Mouse (Mus musculus): ENCODE results near the gene D430019H16Rik.

GRCm38 (mm10) chr12:105443569-105443968, 10.1 kb upstream of the D430019H16Rik start:
- TF ChIP-seq POLR2A (IDR thresholded peaks at IDR 0.05; ENCODE audit: borderline replicate concordance, insufficient read depth, low read length) (no peak), CTCF (IDR thresholded peaks at IDR 0.05; ENCODE audit: borderline replicate concordance, insufficient read depth, low read depth, low read length) (no peak)

Measured in cerebellum, adult 2 months (tissue).